29 mouse cellular contexts compared by ENCODE assay signal in the genomic region with DNA sequence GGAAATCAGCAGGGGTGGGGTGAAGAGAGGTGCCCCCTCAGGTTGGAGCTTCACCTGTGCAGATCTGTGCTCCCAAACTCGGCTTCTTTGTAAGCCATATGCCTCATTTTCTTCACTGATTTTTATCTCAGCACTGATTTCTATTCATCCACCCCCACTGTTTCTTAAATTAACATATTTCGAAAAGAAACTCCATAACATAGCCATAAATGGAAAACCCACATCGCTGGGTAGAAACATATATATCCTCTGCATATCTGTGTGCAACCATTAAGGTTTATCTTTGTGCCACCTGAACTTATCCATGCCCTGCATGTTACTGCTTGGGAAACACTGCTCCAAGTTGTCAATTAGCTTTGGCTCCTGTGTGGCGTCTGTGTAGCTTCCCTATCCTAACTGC. TPM values are rescaled to one million over a fixed set of nuclear protein-coding genes. Genes with fewer than 3 reads are reported as not detected.
DNase-seq lines count a peak whose midpoint lies in the region; ATAC-seq and TF ChIP-seq lines count a peak whose summit lies in the region.
"Had no signal": no experiment of that assay in that cellular context is flagged by ENCODE, and none has a peak within 500 bp of the region (broad histone marks: within the 10 kb centered on the region; RNA-seq: fewer than 3 reads in every experiment).

No protein-coding gene starts in this region.

- no peaks in the 10 kb centered on the region for H3K36me3 ChIP-seq in forebrain, postnatal 0 days (ENCODE audit: insufficient read depth)
- H3K36me3 ChIP-seq in forebrain, embryonic 10.5 days (replicated peaks) = no peaks in the 10 kb centered on the region
- H3K36me3 ChIP-seq: embryonic facial prominence, embryonic 12.5 days; embryonic facial prominence, embryonic 15.5 days; heart, embryonic 10.5 days; heart, embryonic 13.5 days; hindbrain, embryonic 12.5 days; hindbrain, embryonic 15.5 days had no signal

- no peaks in the 10 kb centered on the region for H3K4me1 ChIP-seq in forebrain, postnatal 0 days (ENCODE audit: insufficient read depth)
- H3K4me1 ChIP-seq in forebrain, embryonic 10.5 days = peaks cover 7% of the 10 kb centered on the region
- H3K4me1 ChIP-seq: embryonic facial prominence, embryonic 12.5 days; embryonic facial prominence, embryonic 15.5 days; forebrain, embryonic 13.5 days; heart, embryonic 13.5 days; hindbrain, embryonic 12.5 days; hindbrain, embryonic 15.5 days had no signal

- no peak overlapping the region for H3K9ac ChIP-seq in forebrain, postnatal 0 days
- H3K9ac ChIP-seq: embryonic facial prominence, embryonic 12.5 days; embryonic facial prominence, embryonic 15.5 days; forebrain, embryonic 13.5 days; heart, embryonic 13.5 days; hindbrain, embryonic 12.5 days; hindbrain, embryonic 15.5 days had no signal

- TF ChIP-seq CTCF in forebrain, postnatal 0 days (IDR thresholded peaks at IDR 0.05; ENCODE audit: low read depth) = no peak
- no peak for TF ChIP-seq CTCF in left cerebral cortex, adult 2 months (IDR thresholded peaks at IDR 0.05)

- H3K4me2 ChIP-seq in forebrain, postnatal 0 days (ENCODE audit: low read depth) = no peak overlapping the region
- H3K4me2 ChIP-seq: embryonic facial prominence, embryonic 12.5 days; embryonic facial prominence, embryonic 15.5 days; forebrain, embryonic 13.5 days; heart, embryonic 13.5 days; hindbrain, embryonic 12.5 days; hindbrain, embryonic 15.5 days had no signal

- no peaks in the 10 kb centered on the region for H3K9me3 ChIP-seq in forebrain, postnatal 0 days (ENCODE audit: low read length)
- no peaks in the 10 kb centered on the region for H3K9me3 ChIP-seq in forebrain, embryonic 10.5 days
- H3K9me3 ChIP-seq: embryonic facial prominence, embryonic 12.5 days; embryonic facial prominence, embryonic 15.5 days; forebrain, embryonic 13.5 days; heart, embryonic 10.5 days; heart, embryonic 13.5 days; hindbrain, embryonic 12.5 days; hindbrain, embryonic 15.5 days had no signal

- no peak overlapping the region for H3K4me3 ChIP-seq in forebrain, postnatal 0 days (ENCODE audit: low read depth, low read length)
- no peak overlapping the region for H3K4me3 ChIP-seq in forebrain, embryonic 10.5 days
- H3K4me3 ChIP-seq in left cerebral cortex, adult 2 months = no peak overlapping the region
- H3K4me3 ChIP-seq: embryonic facial prominence, embryonic 12.5 days; embryonic facial prominence, embryonic 15.5 days; forebrain, embryonic 13.5 days; heart, adult 2 months; heart, embryonic 10.5 days; heart, embryonic 13.5 days; hindbrain, embryonic 12.5 days; hindbrain, embryonic 15.5 days had no signal

- no peak; the same call in 1 of the 2 replicates for ATAC-seq in forebrain, postnatal 0 days
- ATAC-seq in erythroid progenitor cell, adult 5-6 weeks (replicated peaks; ENCODE audit: low FRiP score, poor library complexity, severe bottlenecking) = no peak
- ATAC-seq: activated CD4-positive, CD25-positive, alpha-beta regulatory T cell, adult 4 months; forebrain, embryonic 13.5 days; forebrain, embryonic 16.5 days had no signal

- DNase-seq in forebrain, postnatal 0 days = peak; percentile 23
- DNase-seq in forebrain, embryonic 10.5 days (ENCODE audit: extremely low spot score, low spot score) = no peak
- DNase-seq in left cerebral cortex, adult 2 months (ENCODE audit: extremely low spot score in 1 of 2, low spot score in 2 of 2) = no peak
- no peak for DNase-seq in left cerebral cortex, postnatal 10 days (ENCODE audit: extremely low spot score in 1 of 2, low spot score in 2 of 2)
- peak; percentile 33 to 40 for DNase-seq in right cerebral cortex, adult 2 months (ENCODE audit: low spot score in 2 of 2)
- DNase-seq in right cerebral cortex, postnatal 10 days (ENCODE audit: low spot score in 2 of 2) = no peak
- DNase-seq in telencephalon, adult 2 months (ENCODE audit: low read depth, low spot score) = peak; percentile 67
- DNase-seq: adrenal gland, adult 8-10 months; adrenal gland, postnatal 25 days; cerebellum, adult 18-20 months; cerebellum, adult 9-10 months; cerebellum, postnatal 14 days; gastrocnemius, postnatal 10 days; gastrocnemius, postnatal 36 days; heart, adult 2 months; heart, postnatal 14 days; heart, postnatal 4 days had no signal

- no peaks in the 10 kb centered on the region for H3K27me3 ChIP-seq in forebrain, postnatal 0 days (ENCODE audit: insufficient read depth, low read length)
- no peaks in the 10 kb centered on the region; the same call in 1 of the 2 replicates for H3K27me3 ChIP-seq in forebrain, embryonic 10.5 days (ENCODE audit: poor library complexity, severe bottlenecking)
- H3K27me3 ChIP-seq: embryonic facial prominence, embryonic 15.5 days; hindbrain, embryonic 12.5 days; hindbrain, embryonic 15.5 days had no signal

- peak overlapping the region; percentile 57 for H3K27ac ChIP-seq in forebrain, postnatal 0 days (ENCODE audit: low read depth, low read length)
- no peak overlapping the region for H3K27ac ChIP-seq in forebrain, embryonic 10.5 days
- peak overlapping the region; percentile 89 for H3K27ac ChIP-seq in left cerebral cortex, adult 2 months
- H3K27ac ChIP-seq: embryonic facial prominence, embryonic 12.5 days; embryonic facial prominence, embryonic 15.5 days; forebrain, embryonic 13.5 days; heart, adult 2 months; heart, embryonic 10.5 days; heart, embryonic 13.5 days; hindbrain, embryonic 12.5 days; hindbrain, embryonic 15.5 days had no signal

- WGBS in forebrain, postnatal 0 days = 65% methylated on average over 4 of the region's 4 CpGs
- WGBS in forebrain, embryonic 10.5 days = 81% methylated on average over 4 of the region's 4 CpGs

- intact Hi-C loops in left cerebral cortex, adult 2 months (cut with DNase I) = no loop called here
- intact Hi-C loops in left cerebral cortex, postnatal 10 days (cut with DNase I) = no loop called here

RNA-seq across cellular contexts. Expression of a gene that starts 23.6 kb away (rescaled TPM):
- 1.5 and 2.0 TPM in 2 replicates for total RNA-seq in forebrain, postnatal 0 days (2014; rRNA removed)
- polyA plus RNA-seq in forebrain, postnatal 0 days (2015; fragmentation: Nextera tagmentation; extraction: Ambion mirVana) = 0.92 and 1.8 TPM in 2 replicates
- 1.3 and 1.9 TPM in 2 replicates for polyA plus RNA-seq in forebrain, embryonic 10.5 days (2016; fragmentation: Nextera tagmentation; extraction: Ambion mirVana)
- 1 to 10 TPM; 5.0 to 6.4 TPM for total RNA-seq in left cerebral cortex, adult 2 months (2021)
- 1 to 10 TPM; 4.1 to 4.3 TPM for total RNA-seq in left cerebral cortex, postnatal 10 days (2021)
- 1.7 and 5.8 TPM in 2 replicates for total RNA-seq in erythroid progenitor cell, adult 5-6 weeks (2015; ENCODE audit: low replicate concordance)
- total RNA-seq in erythroid progenitor cell, adult 5-6 weeks (2017; ENCODE audit: low replicate concordance) = 0.90 and 1.5 TPM in 2 replicates
- polyA plus RNA-seq: activated CD4-positive, CD25-positive, alpha-beta regulatory T cell, adult 4 months had no signal

RNA-seq across cellular contexts. Expression of a gene that starts 29.5 kb away (rescaled TPM):
- 0.15 and 0.24 TPM in 2 replicates for total RNA-seq in forebrain, postnatal 0 days (2014; rRNA removed)
- polyA plus RNA-seq in forebrain, postnatal 0 days (2015; fragmentation: Nextera tagmentation; extraction: Ambion mirVana) = 0.15 and 0.25 TPM in 2 replicates
- polyA plus RNA-seq in forebrain, embryonic 10.5 days (2016; fragmentation: Nextera tagmentation; extraction: Ambion mirVana) = 0.22 TPM in 1 of 2 replicates, not detected in the other
- not detected for total RNA-seq in left cerebral cortex, adult 2 months (2021)
- total RNA-seq in left cerebral cortex, postnatal 10 days (2021) = not detected
- not detected in 2 replicates for total RNA-seq in erythroid progenitor cell, adult 5-6 weeks (2015; ENCODE audit: low replicate concordance)
- total RNA-seq in erythroid progenitor cell, adult 5-6 weeks (2017; ENCODE audit: low replicate concordance) = not detected in 2 replicates
- total RNA-seq: gastrocnemius, adult 18-20 months; gastrocnemius, postnatal 36 days; granulocyte monocyte progenitor cell, adult 5-6 weeks; heart, adult 2 months had no signal
- polyA plus RNA-seq: activated CD4-positive, CD25-positive, alpha-beta regulatory T cell, adult 4 months; forebrain, embryonic 13.5 days; forebrain, embryonic 16.5 days; heart, embryonic 13.5 days; hindbrain, embryonic 15.5 days had no signal

Comparison
In these comparisons a context has a peak if more than half of its experiments do, and no peak if none do; other contexts are left out.
1. DNase-seq: peak in forebrain, postnatal 0 days (single experiment), right cerebral cortex, adult 2 months (2 of 2) and telencephalon, adult 2 months (single experiment); none in forebrain, embryonic 10.5 days (single experiment), left cerebral cortex, adult 2 months (0 of 2), left cerebral cortex, postnatal 10 days (0 of 2) and right cerebral cortex, postnatal 10 days (0 of 2).